Mouse (Mus musculus) limb, embryonic 13.5 days (tissue): ENCODE results near the gene Gba. TPM values are rescaled to one million over a fixed set of nuclear protein-coding genes. Genes with fewer than 3 reads are reported as not detected.
A peak's percentile ranks its signal among the peaks of the same experiment; 100 is the strongest.

ENCODE experiments used
- ATAC-seq: fragments of 200-750 bp; cut with Nextera tagmentation; 2 replicates; pipeline ENCODE4 v1.8.0; 2017; ENCODE audit warnings: low read depth, moderate number of reproducible peaks, moderate TSS enrichment; ENCODE audit not compliant: low FRiP score
- H3K27ac ChIP-seq: fragments of 300-500 bp; sonication (generic); 2 replicates; pipeline ENCODE4 v1.5.1; 2015; ENCODE audit warnings: inconsistent platforms, mild to moderate bottlenecking, moderate library complexity
- H3K27me3 ChIP-seq: fragments of 300-500 bp; sonication (generic); 2 replicates; pipeline ENCODE4 v1.6.1; 2015; ENCODE audit warnings: mild to moderate bottlenecking, inconsistent platforms
- H3K36me3 ChIP-seq: fragments of 300-500 bp; sonication (generic); 2 replicates; pipeline ENCODE4 v1.6.1; 2015; ENCODE audit warnings: inconsistent platforms, mild to moderate bottlenecking, moderate library complexity
- H3K4me1 ChIP-seq: fragments of 300-500 bp; sonication (generic); 2 replicates; pipeline ENCODE4 v1.6.1; 2015; ENCODE audit warnings: inconsistent platforms
- H3K4me2 ChIP-seq: fragments of 300-500 bp; sonication (generic); replicated peaks from 2 replicates; pipeline ENCODE4 v1.6.1; 2015; ENCODE audit warnings: inconsistent platforms, mild to moderate bottlenecking, moderate library complexity
- H3K4me3 ChIP-seq: fragments of 300-500 bp; sonication (generic); 2 replicates; pipeline ENCODE4 v1.5.1; 2015; ENCODE audit warnings: moderate library complexity, mild to moderate bottlenecking, inconsistent platforms
- H3K9ac ChIP-seq: fragments of 300-500 bp; sonication (generic); 2 replicates; pipeline ENCODE4 v1.6.1; 2015; ENCODE audit warnings: mild to moderate bottlenecking, inconsistent platforms
- H3K9me3 ChIP-seq: fragments of 300-500 bp; sonication (generic); 2 replicates; pipeline ENCODE4 v1.6.1; 2016; ENCODE audit warnings: inconsistent platforms
- WGBS: fragments of 180-500 bp; shearing (Covaris S2); methylation state at CpG from one replicate; pipeline ENCODE4 v1.1.7; 2015; 5-methylcytosine and 5-hydroxymethylcytosine counted together
- microRNA counts: library from miRNA; unstranded; fragments of <30 nt; microRNA quantifications from one replicate; lab custom pipeline; 2016
- microRNA-seq: library from miRNA; unstranded; fragments of <30 nt; microRNA quantifications from one replicate; pipeline ENCODE4, GENCODE M21; 2016
- polyA plus RNA-seq: library from polyadenylated mRNA; unstranded; fragments of >200 nt; fragmentation: Nextera tagmentation; extraction: Ambion mirVana; gene quantifications from 2 replicates; pipeline ENCODE4 v1.2.1, GENCODE M21; 2015

Gba gene
- polyA plus RNA-seq, 1 experiment from 2014 or later, result 35.6 TPM

GRCm38 (mm10) chr3:89250435-89251040 is 47.8 kb downstream of the Gba start:
- Histone ChIP-seq H3K27ac (no peak overlapping the region), H3K9ac (0 out of 2 replicates have a peak overlapping the region, but pooled peaks have one; percentile 39), H3K4me3 (no peak overlapping the region), H3K4me2 (peak overlapping the region; percentile 48; the same call in 1 of the 2 replicates), H3K36me3 (peaks cover 20% of the 10 kb centered on the region; the same call in 1 of the 2 replicates), H3K27me3 (no peaks in the 10 kb centered on the region), H3K9me3 (no peaks in the 10 kb centered on the region), H3K4me1 (peaks cover 34% of the 10 kb centered on the region)
- WGBS, result 21% methylated on average over 7 of the region's 7 CpGs
- ATAC-seq, result no peak

- peaks cover 20% of the 10 kb centered on the region; the same call in 1 of the 2 replicates for H3K36me3 ChIP-seq
- no peak overlapping the region; the same call in 1 of the 2 replicates for H3K4me3 ChIP-seq
- ATAC-seq, result no peak
- 0 out of 2 replicates have a peak overlapping the region, but pooled peaks have one; percentile 39 for H3K9ac ChIP-seq
- H3K27me3 ChIP-seq, result no peaks in the 10 kb centered on the region
- H3K9me3 ChIP-seq, result no peaks in the 10 kb centered on the region
- H3K4me1 ChIP-seq, result peaks cover 29% of the 10 kb centered on the region
- H3K27ac ChIP-seq, result no peak overlapping the region; the same call in 1 of the 2 replicates
- peak overlapping the region; percentile 48 for H3K4me2 ChIP-seq
- 9% methylated on average over 17 of the region's 17 CpGs for WGBS
Observed at GRCm38 (mm10) chr3:89251365-89251895, 48.7 kb downstream of the Gba start.

GRCm38 (mm10) chr3:89254994-89255393 is 52.3 kb downstream of the Gba start:
- Histone ChIP-seq H3K27me3 (no peaks in the 10 kb centered on the region), H3K9ac (no peak overlapping the region), H3K9me3 (no peaks in the 10 kb centered on the region), H3K4me1 (peaks cover 18% of the 10 kb centered on the region), H3K27ac (no peak overlapping the region), H3K4me2 (no peak overlapping the region), H3K4me3 (no peak overlapping the region), H3K36me3 (no peaks in the 10 kb centered on the region)
- WGBS, result 88% methylated on average over 5 of the region's 5 CpGs
- no peak for ATAC-seq

GRCm38 (mm10) chr3:89256177-89256576 is 53.4 kb downstream of the Gba start:
- Histone ChIP-seq H3K9me3 (no peaks in the 10 kb centered on the region), H3K4me1 (peaks cover 9% of the 10 kb centered on the region), H3K36me3 (no peaks in the 10 kb centered on the region), H3K9ac (no peak overlapping the region), H3K4me3 (no peak overlapping the region), H3K27ac (no peak overlapping the region), H3K4me2 (no peak overlapping the region), H3K27me3 (no peaks in the 10 kb centered on the region)
- WGBS, result 86% methylated on average over 5 of the region's 5 CpGs
- no peak for ATAC-seq

MicroRNAs within 50 kb of the gene (microRNA counts, 519-probe panel; counts per million panel counts)
- microRNA mmu-miR-92b (lab: Ali Mortazavi, UCI), result not detected

Small RNA genes within 50 kb of the gene (microRNA-seq; reads per million reads assigned to microRNA genes)
- 255 reads per million, percentile 64 among the genes with 10 or more reads in this experiment for gene Mir92b

Other genes starting within 250 kb of the Gba start
- gene Rusc1, start 109.6 kb upstream of the Gba start, polyA plus RNA-seq, result 30.9 and 32.7 TPM in 2 replicates
- not detected in 2 replicates for gene Gm43738, start 101.8 kb upstream of the Gba start, polyA plus RNA-seq
- gene Fdps, start 101.0 kb upstream of the Gba start, polyA plus RNA-seq, result 194 and 207 TPM in 2 replicates
- gene Pklr, start 66.8 kb upstream of the Gba start, polyA plus RNA-seq, result 0.33 and 0.68 TPM in 2 replicates
- gene Hcn3, start 42.7 kb upstream of the Gba start, polyA plus RNA-seq, result 2.0 and 3.0 TPM in 2 replicates
- 32.3 and 36.6 TPM in 2 replicates for gene Clk2, start 38.1 kb upstream of the Gba start, polyA plus RNA-seq
- 115 and 119 TPM in 2 replicates for gene Scamp3, start 25.5 kb upstream of the Gba start, polyA plus RNA-seq
- 34.0 and 35.2 TPM in 2 replicates for gene Fam189b, start 19.8 kb upstream of the Gba start, polyA plus RNA-seq
- 63.7 and 69.8 TPM in 2 replicates for gene Thbs3, start 12.3 kb downstream of the Gba start, polyA plus RNA-seq
- 202 and 205 TPM in 2 replicates for gene Mtx1, start 24.2 kb downstream of the Gba start, polyA plus RNA-seq
- gene Muc1, start 26.1 kb downstream of the Gba start, polyA plus RNA-seq, result 0.64 and 1.1 TPM in 2 replicates
- gene Krtcap2, start 43.0 kb downstream of the Gba start, polyA plus RNA-seq, result 332 and 333 TPM in 2 replicates
- gene Trim46, start 43.4 kb downstream of the Gba start, polyA plus RNA-seq, result 6.1 and 6.8 TPM in 2 replicates
- gene Dpm3, start 56.4 kb downstream of the Gba start, polyA plus RNA-seq, result 120 and 126 TPM in 2 replicates
- 85.5 and 88.8 TPM in 2 replicates for gene Slc50a1, start 67.6 kb downstream of the Gba start, polyA plus RNA-seq
- 44.0 and 46.2 TPM in 2 replicates for gene Efna1, start 78.2 kb downstream of the Gba start, polyA plus RNA-seq
- gene Efna3, start 120.0 kb downstream of the Gba start, polyA plus RNA-seq, result 27.4 and 30.6 TPM in 2 replicates
- gene Efna4, start 135.1 kb downstream of the Gba start, polyA plus RNA-seq, result 49.0 and 51.6 TPM in 2 replicates
- 50.3 and 52.2 TPM in 2 replicates for gene Adam15, start 147.1 kb downstream of the Gba start, polyA plus RNA-seq
- 0.27 and 0.34 TPM in 2 replicates for gene Dcst2, start 159.0 kb downstream of the Gba start, polyA plus RNA-seq
- gene Dcst1, start 162.3 kb downstream of the Gba start, polyA plus RNA-seq, result 0.38 and 0.51 TPM in 2 replicates
- gene Zbtb7b, start 191.8 kb downstream of the Gba start, polyA plus RNA-seq, result 1.1 and 2.0 TPM in 2 replicates
- not detected in 2 replicates for gene Lenep, start 199.9 kb downstream of the Gba start, polyA plus RNA-seq
- gene Flad1, start 208.9 kb downstream of the Gba start, polyA plus RNA-seq, result 27.1 and 28.2 TPM in 2 replicates
- gene Cks1b, start 215.5 kb downstream of the Gba start, polyA plus RNA-seq, result 508 and 542 TPM in 2 replicates
- 102 and 108 TPM in 2 replicates for gene Shc1, start 215.5 kb downstream of the Gba start, polyA plus RNA-seq
- gene Pygo2, start 227.3 kb downstream of the Gba start, polyA plus RNA-seq, result 49.7 and 50.3 TPM in 2 replicates
- gene Pbxip1, start 233.8 kb downstream of the Gba start, polyA plus RNA-seq, result 34.1 and 35.2 TPM in 2 replicates